Mouse (Mus musculus): ENCODE results near the gene Polr3f.

Gene Polr3f

GRCm38 (mm10) chr2:144588723-144589122 lies 61.2 kb downstream of the Polr3f start:
- DNase-seq (ENCODE audit: extremely low read depth, insufficient read length, low spot score): no peak

Measured in 3134 (cell line).